ENCODE assay signal across 11 mouse cellular contexts in genomic region chr2:102142654-102143271, GRCm38 (mm10). TPM values are rescaled to one million over a fixed set of nuclear protein-coding genes. Genes with fewer than 3 reads are reported as not detected.
A peak's percentile ranks its signal among the peaks of the same experiment; 100 is the strongest.
DNase-seq lines count a peak whose midpoint lies in the region; ATAC-seq and TF ChIP-seq lines count a peak whose summit lies in the region.
"Had no signal": no experiment of that assay in that cellular context is flagged by ENCODE, and none has a peak within 500 bp of the region (broad histone marks: within the 10 kb centered on the region; RNA-seq: fewer than 3 reads in every experiment).

No protein-coding gene starts in this region.

- H3K4me3 ChIP-seq in kidney, embryonic 14.5 days (ENCODE audit: low read length) = no peak overlapping the region
- peak overlapping the region; percentile 24; the same call in 1 of the 2 replicates for H3K4me3 ChIP-seq in E14TG2a.4 (replicated peaks; ENCODE audit: low read length)
- no peak overlapping the region for H3K4me3 ChIP-seq in hindbrain, embryonic 10.5 days
- H3K4me3 ChIP-seq in midbrain, embryonic 14.5 days (replicated peaks; ENCODE audit: low read depth, low read length) = no peak overlapping the region

- no peak overlapping the region for H3K27ac ChIP-seq in kidney, embryonic 14.5 days (ENCODE audit: low read depth, low read length)
- peak overlapping the region; percentile 53 for H3K27ac ChIP-seq in hindbrain, embryonic 10.5 days
- 0 out of 2 replicates have a peak overlapping the region, but pooled peaks have one; percentile 32 for H3K27ac ChIP-seq in midbrain, embryonic 14.5 days (replicated peaks; ENCODE audit: low read depth, low read length)

- H3K9ac ChIP-seq in kidney, embryonic 14.5 days (ENCODE audit: low read depth, low read length) = no peak overlapping the region
- no peak overlapping the region for H3K9ac ChIP-seq in midbrain, embryonic 14.5 days (replicated peaks; ENCODE audit: low read length)

- DNase-seq in kidney, adult 11 months = no peak
- DNase-seq in hindbrain, embryonic 10.5 days (ENCODE audit: low spot score) = no peak
- no peak for DNase-seq in midbrain, embryonic 14.5 days
- DNase-seq in urinary bladder, adult 18-20 months (ENCODE audit: low spot score in 2 of 2) = no peak
- no peak for DNase-seq in right cerebral cortex, postnatal 36 days (ENCODE audit: low spot score in 2 of 2)
- DNase-seq: adrenal gland, postnatal 25 days; cerebellum, adult 8-10 months had no signal

- peaks cover 5% of the 10 kb centered on the region for H3K27me3 ChIP-seq in kidney, embryonic 14.5 days (ENCODE audit: control insufficient read depth, insufficient read depth, low read length)
- no peaks in the 10 kb centered on the region for H3K27me3 ChIP-seq in E14TG2a.4 (ENCODE audit: insufficient read depth, low read length)
- no peaks in the 10 kb centered on the region for H3K27me3 ChIP-seq in hindbrain, embryonic 10.5 days (ENCODE audit: insufficient read depth, poor library complexity, severe bottlenecking)
- no peaks in the 10 kb centered on the region for H3K27me3 ChIP-seq in midbrain, embryonic 14.5 days (ENCODE audit: control insufficient read depth, insufficient read depth, low read length)
- H3K27me3 ChIP-seq: CH12.LX had no signal

- no peak overlapping the region; the same call in 1 of the 2 replicates for H3K4me2 ChIP-seq in kidney, embryonic 14.5 days (replicated peaks; ENCODE audit: low read depth, low read length)
- no peak overlapping the region for H3K4me2 ChIP-seq in midbrain, embryonic 14.5 days (ENCODE audit: low read length)
- H3K4me2 ChIP-seq: heart, embryonic 11.5 days had no signal

- H3K36me3 ChIP-seq in kidney, embryonic 14.5 days (ENCODE audit: control insufficient read depth, insufficient read depth, low read length) = no peaks in the 10 kb centered on the region
- H3K36me3 ChIP-seq in E14TG2a.4 (ENCODE audit: insufficient read depth, low read length) = no peaks in the 10 kb centered on the region
- 0 out of 2 replicates have a peak, but pooled peaks cover 3% of the 10 kb centered on the region for H3K36me3 ChIP-seq in hindbrain, embryonic 10.5 days
- no peaks in the 10 kb centered on the region for H3K36me3 ChIP-seq in midbrain, embryonic 14.5 days (ENCODE audit: control insufficient read depth, insufficient read depth, low read length)

- peaks cover 34% of the 10 kb centered on the region for H3K4me1 ChIP-seq in kidney, embryonic 14.5 days (ENCODE audit: control insufficient read depth, insufficient read depth, low read length)
- H3K4me1 ChIP-seq in E14TG2a.4 (replicated peaks; ENCODE audit: low read depth, low read length) = peaks cover 80% of the 10 kb centered on the region
- H3K4me1 ChIP-seq in hindbrain, embryonic 10.5 days (replicated peaks) = peaks cover 45% of the 10 kb centered on the region
- H3K4me1 ChIP-seq in midbrain, embryonic 14.5 days (ENCODE audit: control insufficient read depth, insufficient read depth, low read length) = peaks cover 35% of the 10 kb centered on the region

- H3K9me3 ChIP-seq in kidney, embryonic 14.5 days (ENCODE audit: control insufficient read depth, low read length) = no peaks in the 10 kb centered on the region
- H3K9me3 ChIP-seq in E14TG2a.4 (ENCODE audit: low read length) = no peaks in the 10 kb centered on the region
- no peaks in the 10 kb centered on the region for H3K9me3 ChIP-seq in hindbrain, embryonic 10.5 days
- H3K9me3 ChIP-seq in midbrain, embryonic 14.5 days (ENCODE audit: control insufficient read depth, low read length) = no peaks in the 10 kb centered on the region

- no peak for TF ChIP-seq CTCF in E14TG2a.4 (conservative IDR thresholded peaks at IDR 0.05; ENCODE audit: low read length)

- ATAC-seq in kidney, embryonic 14.5 days (ENCODE audit: low FRiP score, low TSS enrichment) = peak; percentile 64
- no peak for ATAC-seq in midbrain, embryonic 14.5 days (ENCODE audit: low FRiP score, low TSS enrichment)

- WGBS in kidney, embryonic 14.5 days = 15% methylated on average over 14 of the region's 14 CpGs
- 61% methylated on average over 14 of the region's 14 CpGs for WGBS in hindbrain, embryonic 10.5 days
- WGBS in midbrain, embryonic 14.5 days = 51% methylated on average over 14 of the region's 14 CpGs

RNA-seq across cellular contexts. Expression of gene Ldlrad3, which starts 43.4 kb away (rescaled TPM):
- 19.0 and 39.2 TPM in 2 replicates for polyA plus RNA-seq in kidney, embryonic 14.5 days (2014; fragmentation: Nextera tagmentation; extraction: Ambion mirVana)
- polyA plus RNA-seq in hindbrain, embryonic 10.5 days (2016; fragmentation: Nextera tagmentation; extraction: Ambion mirVana) = 54.4 and 55.9 TPM in 2 replicates
- 17.9 and 34.0 TPM in 2 replicates for polyA plus RNA-seq in midbrain, embryonic 14.5 days (2014; fragmentation: Nextera tagmentation; extraction: Ambion mirVana)
